Mouse (Mus musculus) frontal cortex, postnatal 36 days (tissue): ENCODE results near the gene Mrps9.
A peak's percentile ranks its signal among the peaks of the same experiment; 100 is the strongest.

Source experiments
- DNase-seq, 2 experiments: peaks; one replicate each; pipeline ENCODE4 v3.0.0; 2022; ENCODE audit warnings: low spot score in 2 of 2

The Mrps9 gene

GRCm38 (mm10) chr1:42906696-42907095 is 55.7 kb downstream of the Mrps9 start:
- peak; percentile 37 to 43 for DNase-seq

GRCm38 (mm10) chr1:42907153-42907552 is 56.1 kb downstream of the Mrps9 start:
- no peak for DNase-seq

GRCm38 (mm10) chr1:42915062-42915461 is 64.0 kb downstream of the Mrps9 start:
- DNase-seq, result peak in 1 of 2 experiments; percentile 27

- no peak for DNase-seq
Measured at GRCm38 (mm10) chr1:42916719-42917118, 65.7 kb downstream of the Mrps9 start.

- no peak for DNase-seq
Measured at GRCm38 (mm10) chr1:42917908-42918307, 66.9 kb downstream of the Mrps9 start.

GRCm38 (mm10) chr1:42923924-42924323 is 72.9 kb downstream of the Mrps9 start:
- no peak for DNase-seq

GRCm38 (mm10) chr1:42933613-42934012 is 82.6 kb downstream of the Mrps9 start:
- no peak for DNase-seq

GRCm38 (mm10) chr1:42948486-42948885 is 97.5 kb downstream of the Mrps9 start:
- DNase-seq, result no peak

- DNase-seq, result peak; percentile 67 to 68
Measured at GRCm38 (mm10) chr1:42952734-42953481, 101.9 kb downstream of the Mrps9 start, which contains the start of gene Gpr45. Gene Gpr45 (plus strand): TSS chr1:42952872.

- DNase-seq, result peak; percentile 34 to 38
Measured at GRCm38 (mm10) chr1:42953482-42953822, 102.4 kb downstream of the Mrps9 start.
